Mouse (Mus musculus) ZHBTc4 (cell line): ENCODE measurements at regions not wholly inside any gene's neighbourhood (a gene's known extent, or its start where the extent isn't known, plus 50 kb on each side); places are given as distances from the start of the nearest gene placed in this dataset.

Experiments used
- DNase-seq: peaks from one replicate; pipeline ENCODE4 v3.0.0-alpha.2; 2011; ENCODE audit warnings: low read depth, low spot score

DNA sequence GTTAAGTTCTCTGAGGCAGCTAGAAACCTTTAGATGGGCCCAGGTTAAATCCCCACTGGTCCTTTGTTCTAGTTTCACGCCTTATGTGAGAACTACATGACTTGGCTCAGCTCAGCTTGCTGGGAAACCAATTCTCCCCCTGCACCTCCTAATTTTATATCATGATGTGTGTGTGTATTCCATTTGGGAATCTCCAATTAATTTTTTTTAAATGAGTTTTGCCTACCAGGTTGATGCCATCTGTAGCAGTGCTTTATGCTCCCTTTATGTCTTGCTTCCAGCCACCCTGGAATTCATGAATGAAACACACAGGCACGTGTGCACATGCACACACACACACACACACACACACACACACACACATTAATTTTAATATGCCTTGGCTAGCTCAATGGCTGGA is 180.0 kb upstream of the Gli3 start:
- DNase-seq = peak; percentile 5

DNA sequence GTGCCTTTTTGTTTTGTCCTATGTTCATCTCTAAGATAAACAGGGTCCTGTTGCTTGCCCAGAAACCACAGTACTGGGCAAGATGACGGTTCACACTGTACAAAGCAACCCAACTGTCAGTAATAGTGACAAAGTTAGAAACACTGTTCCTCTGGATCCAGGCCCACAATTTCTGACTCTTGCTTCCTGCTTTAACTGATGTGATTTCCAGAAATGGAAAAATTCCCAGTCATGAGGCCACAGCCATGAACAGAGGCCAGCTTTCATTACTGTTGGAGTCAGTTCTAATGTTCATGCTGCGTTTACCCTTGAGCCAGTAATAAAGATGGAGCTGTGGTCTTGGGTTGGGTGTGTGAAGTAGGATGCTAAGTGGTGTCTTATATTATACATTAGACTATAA is 164.6 kb upstream of the Gli3 start:
- no peak for DNase-seq

DNA sequence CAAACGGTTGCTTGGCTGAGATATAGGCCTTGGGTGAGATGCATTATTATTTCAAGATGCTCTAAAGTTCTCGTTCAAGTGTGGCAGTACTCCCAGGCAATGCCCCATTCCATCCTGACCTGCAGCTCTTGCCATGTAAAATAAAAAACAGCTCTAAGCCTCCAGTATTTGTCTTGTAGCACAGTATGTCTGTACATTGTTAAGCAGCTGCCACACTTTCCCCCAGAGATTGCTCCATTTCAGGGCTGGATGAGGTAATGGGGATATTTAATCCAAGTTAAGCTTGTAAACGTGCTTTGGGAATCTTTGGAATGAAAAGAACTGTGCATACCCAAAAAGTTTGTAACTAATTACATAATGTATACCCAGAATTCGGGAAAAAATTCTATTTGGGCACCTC is 137.6 kb upstream of the Gli3 start:
- no peak for DNase-seq

DNA sequence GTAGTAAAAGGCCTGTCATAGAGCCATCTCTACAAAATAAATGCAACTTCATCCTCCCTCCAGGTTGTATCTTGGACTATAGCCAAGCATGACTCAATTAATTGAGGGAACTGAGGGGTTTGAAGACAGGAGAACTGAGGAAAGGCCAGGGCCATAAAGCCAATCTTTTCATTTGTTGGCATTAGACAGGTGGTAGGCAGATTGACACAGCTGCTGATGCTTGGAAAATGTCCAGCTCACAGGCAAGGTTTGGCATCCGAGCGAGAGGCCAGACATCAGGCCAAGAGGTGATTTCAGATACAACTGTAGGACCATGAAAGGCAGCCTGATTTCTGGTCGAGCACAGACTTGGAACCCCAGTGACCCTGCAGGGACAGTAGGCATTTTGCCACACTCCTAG is 136.9 kb upstream of the Gli3 start:
- no peak for DNase-seq

DNA sequence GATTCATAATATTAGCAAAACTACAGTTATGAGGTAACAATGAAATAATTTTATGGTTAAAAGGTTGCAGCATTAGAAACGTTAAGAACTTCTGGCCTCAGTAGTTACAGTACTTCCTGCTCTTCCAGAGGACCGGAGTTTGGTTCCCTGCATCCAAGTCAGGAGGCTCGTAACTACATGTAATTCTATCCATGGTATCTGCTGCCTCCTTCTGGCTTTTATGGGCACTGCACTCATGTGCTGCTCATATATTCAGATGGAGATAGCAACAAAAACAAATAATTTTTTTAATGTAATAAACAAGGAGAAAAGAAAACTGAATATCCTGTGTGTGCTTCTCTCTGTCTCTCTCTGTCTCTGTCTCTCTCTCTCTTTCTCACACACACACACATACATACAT is 133.5 kb upstream of the Gli3 start:
- peak; percentile 45 for DNase-seq

DNA sequence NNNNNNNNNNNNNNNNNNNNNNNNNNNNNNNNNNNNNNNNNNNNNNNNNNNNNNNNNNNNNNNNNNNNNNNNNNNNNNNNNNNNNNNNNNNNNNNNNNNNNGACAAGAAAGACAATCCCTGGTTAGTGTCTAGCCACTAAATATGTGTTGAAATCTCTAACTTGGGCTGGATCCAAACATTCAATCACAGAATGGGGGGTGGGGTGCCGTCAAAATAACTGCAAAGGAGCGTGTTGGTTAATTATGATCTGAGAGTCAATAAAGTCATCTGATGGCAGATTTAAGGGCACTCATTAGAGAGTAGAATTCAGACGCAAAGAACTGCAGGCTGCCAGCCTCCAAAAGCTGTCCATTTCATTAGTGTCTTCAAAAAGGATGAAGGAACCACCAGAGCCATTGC is 119.6 kb upstream of the Gli3 start:
- DNase-seq = no peak

DNA sequence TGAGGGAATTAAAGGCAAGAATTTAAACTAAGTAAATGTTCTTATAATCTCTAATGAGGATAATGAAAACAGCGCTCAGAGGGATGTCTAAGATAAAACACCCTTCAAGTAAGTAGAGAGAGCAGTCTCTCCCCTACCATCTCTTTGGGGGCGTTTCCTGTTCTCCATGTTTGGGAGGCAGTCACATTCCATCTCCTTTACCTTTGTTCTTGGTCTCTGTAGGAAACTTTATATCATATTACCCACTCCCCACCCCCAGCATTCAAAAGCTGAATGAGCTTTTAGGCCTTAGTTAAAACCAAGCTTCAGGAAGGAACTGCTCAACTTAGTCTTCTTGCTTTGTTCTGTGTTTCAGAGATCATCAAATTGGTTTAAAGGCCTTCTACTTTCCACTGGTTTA is 116.2 kb upstream of the Gli3 start:
- DNase-seq = no peak

DNA sequence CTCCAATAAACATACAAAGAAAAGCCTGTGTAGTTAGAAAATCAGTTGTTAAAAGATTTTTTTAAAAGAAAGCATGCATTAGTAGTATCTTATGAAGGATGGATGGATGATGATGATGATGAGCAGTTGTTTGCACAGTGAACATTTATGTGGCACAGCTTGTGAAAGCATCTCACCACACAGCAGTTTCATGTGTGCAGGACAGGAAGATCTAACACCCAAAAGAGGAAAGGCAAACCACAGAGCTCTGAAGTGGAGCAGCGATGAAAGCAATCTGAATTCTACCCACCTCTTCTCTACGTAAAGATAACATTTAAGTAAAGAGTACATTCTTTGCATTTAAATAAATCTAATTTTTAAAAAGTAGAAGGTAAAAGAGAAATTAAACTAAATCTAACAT is 96.6 kb upstream of the Gli3 start:
- DNase-seq = no peak

DNA sequence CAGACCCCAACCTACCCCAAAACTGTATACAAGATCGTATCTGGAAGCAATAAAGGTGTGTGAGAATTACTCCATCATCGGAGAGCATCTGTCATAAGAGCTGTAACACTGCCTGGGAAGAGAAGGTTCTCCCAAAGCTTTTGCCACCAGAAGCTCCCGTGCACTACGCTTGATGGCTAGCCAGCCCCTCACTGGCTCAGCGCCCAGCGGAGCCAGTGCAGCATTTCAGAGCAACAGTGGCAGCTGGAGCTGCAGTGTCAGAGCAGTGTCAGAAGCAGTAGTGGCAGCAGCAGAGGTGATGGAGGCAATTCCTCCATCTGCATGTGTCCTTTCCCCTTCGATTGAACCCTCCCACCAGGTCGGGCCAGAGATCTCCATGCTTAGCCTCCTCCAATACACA is 83.0 kb upstream of the Gli3 start:
- no peak for DNase-seq

DNA sequence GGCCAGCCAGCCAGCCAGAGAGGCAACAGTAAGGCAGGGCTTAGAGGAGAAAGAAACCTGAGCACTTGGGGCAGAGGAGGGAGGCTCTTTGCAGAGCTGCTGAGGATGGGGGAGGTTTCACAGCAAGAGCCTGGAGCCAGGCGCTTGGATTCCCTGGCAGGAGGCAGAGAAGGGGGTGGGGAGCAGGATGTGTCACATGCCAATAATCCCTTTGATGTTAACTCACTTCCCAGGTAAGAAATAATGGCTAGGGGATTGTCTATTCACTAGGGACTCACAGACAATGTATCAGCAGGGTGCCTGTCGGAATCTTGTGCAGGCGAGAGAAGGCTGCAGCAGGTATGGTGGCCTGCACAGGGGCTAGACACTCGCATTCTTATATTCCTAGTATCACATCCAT is 67.8 kb upstream of the Gli3 start:
- DNase-seq = peak; percentile 95

DNA sequence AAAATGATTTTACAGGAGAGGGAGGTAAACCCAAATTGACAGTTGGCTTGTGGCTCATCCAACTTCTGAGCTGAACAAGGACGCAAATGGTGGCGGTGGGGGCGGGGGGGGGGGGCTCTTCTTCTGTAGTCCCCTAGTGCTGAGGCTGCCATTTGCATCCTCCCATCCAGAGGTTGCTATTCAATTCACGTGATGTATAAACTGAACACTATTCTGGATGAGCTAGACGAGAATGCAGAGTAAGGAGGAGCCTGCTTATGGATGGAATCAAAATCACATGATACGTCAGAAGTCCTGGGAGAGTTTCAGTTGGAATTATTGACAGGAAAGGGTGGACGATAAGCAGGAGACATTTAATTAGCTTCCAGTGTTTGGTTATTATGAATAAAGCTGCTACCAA is 67.3 kb upstream of the Gli3 start:
- no peak for DNase-seq

DNA sequence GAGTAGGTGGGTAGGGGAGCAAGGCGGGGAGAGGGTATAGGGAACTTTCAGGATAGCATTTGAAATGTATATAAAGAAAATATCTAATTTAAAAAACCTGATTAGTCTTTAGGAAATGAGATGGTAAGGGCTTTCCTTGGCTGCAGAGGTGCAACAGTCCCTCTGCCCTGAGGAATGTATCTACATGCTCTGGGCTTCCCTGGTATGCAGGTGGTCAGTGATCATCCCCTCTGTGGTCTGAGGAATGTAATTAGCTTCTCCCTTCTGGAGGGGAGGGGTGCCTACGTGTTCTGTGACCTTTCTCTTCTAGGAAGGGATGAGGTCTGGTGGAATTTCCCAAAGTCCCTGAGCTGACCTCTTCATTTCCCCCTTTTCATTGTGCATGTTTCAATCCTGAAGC is 64.4 kb upstream of the Gli3 start:
- DNase-seq = peak; percentile 33
